Mouse (Mus musculus) forebrain, embryonic 16.5 days (tissue): ENCODE results near the gene Sec16a. TPM values are rescaled to one million over a fixed set of nuclear protein-coding genes. Genes with fewer than 3 reads are reported as not detected.
A peak's percentile ranks its signal among the peaks of the same experiment; 100 is the strongest.

Experiments used
- ATAC-seq: fragments of 200-750 bp; cut with Nextera tagmentation; 2 replicates; pipeline ENCODE4 v1.8.0; 2017; ENCODE audit warnings: mild to moderate bottlenecking, moderate library complexity
- H3K27ac ChIP-seq: fragments of 300-500 bp; sonication (generic); 2 replicates; pipeline ENCODE4 v1.5.1; 2014; ENCODE audit warnings: low read length, control low read depth
- H3K27me3 ChIP-seq: fragments of 300-500 bp; sonication (generic); replicated peaks from 2 replicates; pipeline ENCODE4 v1.6.1; 2014; ENCODE audit warnings: low read length; ENCODE audit not compliant: control insufficient read depth, insufficient read depth
- H3K36me3 ChIP-seq: fragments of 300-500 bp; sonication (generic); 2 replicates; pipeline ENCODE4 v1.6.1; 2014; ENCODE audit not compliant: control insufficient read depth, insufficient read depth
- H3K4me1 ChIP-seq: fragments of 300-500 bp; sonication (generic); replicated peaks from 2 replicates; pipeline ENCODE4 v1.6.1; 2014; ENCODE audit warnings: low read length; ENCODE audit not compliant: control insufficient read depth, insufficient read depth
- H3K4me2 ChIP-seq: fragments of 300-500 bp; sonication (generic); 2 replicates; pipeline ENCODE4 v1.6.1; 2014; ENCODE audit warnings: mild to moderate bottlenecking, low read length, control low read depth
- H3K4me3 ChIP-seq: fragments of 300-500 bp; sonication (generic); replicated peaks from 2 replicates; pipeline ENCODE4 v1.5.1; 2014; ENCODE audit warnings: mild to moderate bottlenecking, low read length, control low read depth
- H3K9ac ChIP-seq: fragments of 300-500 bp; sonication (generic); replicated peaks from 2 replicates; pipeline ENCODE4 v1.6.1; 2014; ENCODE audit warnings: low read depth, low read length, control low read depth
- H3K9me3 ChIP-seq: fragments of 300-500 bp; sonication (generic); 2 replicates; pipeline ENCODE4 v1.6.1; 2016; ENCODE audit warnings: low read length; ENCODE audit not compliant: control insufficient read depth
- WGBS: fragments of 180-500 bp; shearing (Covaris S2); extraction: QIAGEN DNeasy Blood & Tissue Kit; methylation state at CpG from one replicate; pipeline ENCODE4 v1.1.7; 2014; 5-methylcytosine and 5-hydroxymethylcytosine counted together
- polyA plus RNA-seq: library from polyadenylated mRNA; unstranded; fragments of >200 nt; fragmentation: Nextera tagmentation; extraction: Ambion mirVana; gene quantifications from 2 replicates; pipeline ENCODE4 v1.2.1, GENCODE M21; 2015

The Sec16a gene
- polyA plus RNA-seq, 1 experiment from 2014 or later: 21.5 TPM

DNA sequence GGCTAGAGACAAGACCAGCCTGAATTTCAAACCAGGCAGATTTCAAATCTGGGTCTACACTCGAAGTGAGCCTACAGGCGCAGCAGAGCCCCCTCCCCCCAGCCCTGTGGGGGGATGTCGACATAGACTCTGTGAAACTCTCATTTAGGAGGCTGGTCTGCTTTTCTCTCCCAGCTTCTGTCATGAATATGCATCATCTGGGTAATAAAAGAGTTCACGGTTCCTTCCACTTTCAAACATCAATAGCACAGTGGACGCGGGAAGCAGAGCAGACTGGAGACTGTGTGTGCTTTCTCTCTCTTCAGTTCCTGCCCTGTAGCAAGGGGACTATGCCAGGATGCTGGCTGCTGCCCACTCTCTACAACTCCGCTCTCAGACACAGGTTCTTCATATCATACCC is 40.7 kb upstream of the Sec16a start:
- H3K36me3 ChIP-seq: no peaks in the 10 kb centered on the region
- peak overlapping the region; percentile 27 for H3K4me2 ChIP-seq
- WGBS: 5% methylated on average over 7 of the region's 7 CpGs
- no peak overlapping the region; the same call in 1 of the 2 replicates for H3K4me3 ChIP-seq
- H3K27me3 ChIP-seq: no peaks in the 10 kb centered on the region
- peak overlapping the region; percentile 37; the same call in 1 of the 2 replicates for H3K9ac ChIP-seq
- H3K9me3 ChIP-seq: no peaks in the 10 kb centered on the region
- ATAC-seq: peak; percentile 83
- H3K4me1 ChIP-seq: peaks cover 81% of the 10 kb centered on the region
- H3K27ac ChIP-seq: peak overlapping the region; percentile 95

DNA sequence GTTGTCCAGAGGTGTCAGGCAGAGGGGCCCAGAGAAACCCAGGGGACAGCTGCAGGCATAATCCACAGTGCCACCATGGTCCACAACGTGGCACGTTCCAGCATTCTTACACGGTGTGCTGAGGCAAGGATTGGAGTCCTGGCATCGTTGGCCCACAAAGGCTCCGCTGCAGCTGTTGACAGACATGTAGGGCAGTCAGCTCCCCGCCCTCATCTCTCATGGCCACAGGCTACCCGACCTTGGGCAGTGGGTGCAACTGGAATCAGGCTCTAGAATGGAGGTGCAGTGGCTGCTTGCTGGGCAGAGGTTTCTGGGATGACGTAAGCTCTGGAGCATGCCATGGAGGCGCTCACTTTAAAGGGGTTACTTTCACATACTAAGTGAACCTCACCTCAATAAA is 40.3 kb upstream of the Sec16a start:
- no peaks in the 10 kb centered on the region for H3K36me3 ChIP-seq
- peak overlapping the region; percentile 95 for H3K27ac ChIP-seq
- H3K27me3 ChIP-seq: no peaks in the 10 kb centered on the region
- WGBS: 13% methylated on average over 9 of the region's 9 CpGs
- H3K9me3 ChIP-seq: no peaks in the 10 kb centered on the region
- H3K4me2 ChIP-seq: peak overlapping the region; percentile 27
- H3K9ac ChIP-seq: peak overlapping the region; percentile 28; the same call in 1 of the 2 replicates
- H3K4me3 ChIP-seq: peak overlapping the region; percentile 2; the same call in 1 of the 2 replicates
- H3K4me1 ChIP-seq: peaks cover 77% of the 10 kb centered on the region
- peak; percentile 63 for ATAC-seq

DNA sequence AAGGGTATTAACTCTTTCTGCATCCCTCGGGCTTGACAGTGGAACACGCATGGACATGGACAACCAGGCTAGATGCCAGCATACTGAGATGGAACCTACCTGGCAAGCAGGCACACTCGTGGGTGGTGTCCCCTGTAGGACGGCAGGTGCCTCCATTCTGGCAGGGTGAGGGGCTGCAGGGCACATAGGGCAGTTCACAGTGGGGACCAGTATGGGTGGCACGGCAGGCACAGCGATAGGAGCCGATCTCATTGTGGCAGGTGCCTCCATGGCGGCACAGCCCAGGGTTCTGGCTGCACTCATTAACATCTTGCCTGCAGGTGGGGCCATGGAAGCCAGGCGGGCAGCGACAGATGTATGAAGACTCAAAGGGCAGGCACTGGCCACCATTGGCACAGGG is 39.2 kb upstream of the Sec16a start:
- no peak overlapping the region for H3K4me2 ChIP-seq
- H3K9me3 ChIP-seq: no peaks in the 10 kb centered on the region
- no peak for ATAC-seq
- peak overlapping the region; percentile 95 for H3K27ac ChIP-seq
- peaks cover 67% of the 10 kb centered on the region for H3K4me1 ChIP-seq
- H3K4me3 ChIP-seq: no peak overlapping the region
- H3K9ac ChIP-seq: no peak overlapping the region
- no peaks in the 10 kb centered on the region for H3K27me3 ChIP-seq
- H3K36me3 ChIP-seq: no peaks in the 10 kb centered on the region
- 77% methylated on average over 10 of the region's 10 CpGs for WGBS

DNA sequence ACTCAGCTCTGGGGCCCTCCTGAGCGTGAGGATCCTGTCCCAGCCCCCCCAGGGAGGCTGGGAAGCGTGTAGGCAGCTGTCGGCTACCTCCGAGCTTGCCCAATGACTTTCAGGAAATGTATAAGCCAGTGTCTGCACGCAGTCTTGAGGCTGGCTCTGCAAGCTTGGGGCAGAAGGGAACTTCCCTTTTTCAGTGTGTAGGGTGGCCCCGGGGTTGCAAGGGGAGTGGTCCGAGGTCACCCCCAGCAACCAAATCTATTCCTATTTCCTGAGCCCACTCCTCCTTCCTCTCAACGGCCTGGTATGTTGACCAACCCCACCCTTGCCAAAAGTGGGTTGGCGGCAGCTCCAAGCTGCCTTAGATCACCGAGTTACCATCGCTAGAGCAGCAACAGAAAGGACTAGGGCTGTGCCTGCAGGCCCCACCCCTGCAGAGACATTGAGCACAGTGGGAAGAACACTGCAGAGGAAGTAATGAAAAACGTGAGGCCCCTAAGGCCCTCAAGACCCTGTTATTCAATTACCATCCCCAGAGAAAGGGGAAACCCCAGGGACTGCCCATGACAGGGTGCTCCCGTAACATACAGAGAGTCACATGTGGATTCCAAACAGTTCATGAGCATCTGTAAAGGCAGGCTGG is 38.3 kb upstream of the Sec16a start:
- Histone ChIP-seq H3K4me1 (peaks cover 67% of the 10 kb centered on the region), H3K27me3 (no peaks in the 10 kb centered on the region), H3K4me3 (no peak overlapping the region), H3K9me3 (no peaks in the 10 kb centered on the region), H3K9ac (no peak overlapping the region), H3K36me3 (no peaks in the 10 kb centered on the region), H3K27ac (peak overlapping the region; percentile 27; the same call in 1 of the 2 replicates), H3K4me2 (no peak overlapping the region)
- 60% methylated on average over 12 of the region's 13 CpGs for WGBS
- ATAC-seq: no peak

DNA sequence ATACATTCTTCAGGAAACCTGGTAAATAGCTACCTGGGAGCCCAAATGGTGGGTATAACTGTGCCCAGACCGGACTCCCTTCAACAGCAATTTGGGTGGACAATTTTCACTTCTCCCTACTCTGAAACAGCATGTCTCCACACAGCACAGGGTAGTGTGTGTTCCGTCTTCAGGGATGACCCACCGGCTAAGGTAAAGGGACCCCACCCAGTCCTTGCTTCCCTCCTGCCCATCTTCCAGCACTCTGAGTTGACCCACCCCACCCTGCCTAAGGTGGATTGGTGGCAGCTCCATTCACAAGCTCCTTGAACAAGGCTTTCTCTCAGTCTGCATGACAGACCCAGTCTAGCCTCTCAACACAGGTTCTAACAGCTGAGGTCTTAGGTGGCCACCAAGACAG is 37.8 kb upstream of the Sec16a start:
- no peaks in the 10 kb centered on the region for H3K9me3 ChIP-seq
- no peak overlapping the region; the same call in 1 of the 2 replicates for H3K27ac ChIP-seq
- H3K4me3 ChIP-seq: no peak overlapping the region
- H3K9ac ChIP-seq: no peak overlapping the region
- no peak overlapping the region for H3K4me2 ChIP-seq
- WGBS: 89% methylated on average over 3 of the region's 3 CpGs
- H3K27me3 ChIP-seq: no peaks in the 10 kb centered on the region
- H3K36me3 ChIP-seq: no peaks in the 10 kb centered on the region; the same call in 1 of the 2 replicates
- peaks cover 62% of the 10 kb centered on the region for H3K4me1 ChIP-seq
- ATAC-seq: no peak

DNA sequence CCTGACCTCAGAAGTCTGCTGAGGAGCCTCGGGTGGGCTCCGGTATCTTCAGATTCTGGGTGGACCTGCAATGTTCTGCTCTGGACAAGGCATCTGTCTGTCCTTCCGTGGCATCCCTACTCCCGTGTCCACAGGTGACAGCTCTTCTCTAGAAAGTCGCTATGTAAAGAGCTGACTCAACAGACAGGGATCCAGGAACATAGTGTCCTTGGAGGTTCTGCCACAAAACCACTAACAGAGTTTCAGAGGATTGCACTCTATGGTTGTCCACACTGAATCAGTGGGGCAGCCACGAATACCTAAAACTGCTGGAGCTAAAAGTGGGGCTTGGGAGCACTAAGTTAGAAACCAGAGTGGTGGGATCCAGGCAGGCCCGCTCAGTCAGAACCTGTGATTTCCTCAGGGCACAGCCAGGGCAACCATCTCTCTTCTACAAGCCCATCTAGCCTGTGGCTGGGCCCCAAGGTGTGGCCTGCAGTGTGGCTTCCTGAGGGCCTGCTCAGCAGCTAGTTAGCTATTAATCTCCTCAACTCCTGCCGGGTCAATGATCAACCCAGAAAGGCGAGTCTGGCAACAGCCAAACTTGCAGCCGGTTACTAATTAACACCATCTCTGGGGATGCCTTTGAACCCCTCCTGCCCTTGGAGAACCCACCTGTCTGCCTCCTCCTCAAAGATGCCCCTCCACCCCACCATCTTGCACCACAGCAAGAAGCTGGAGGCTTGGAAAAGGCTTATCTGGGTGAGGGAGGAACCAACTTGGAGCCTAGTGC is 36.9 kb upstream of the Sec16a start:
- Histone ChIP-seq H3K4me3 (no peak overlapping the region), H3K9ac (no peak overlapping the region), H3K9me3 (no peaks in the 10 kb centered on the region), H3K36me3 (no peaks in the 10 kb centered on the region; the same call in 1 of the 2 replicates), H3K4me2 (no peak overlapping the region), H3K27me3 (no peaks in the 10 kb centered on the region), H3K4me1 (peaks cover 53% of the 10 kb centered on the region), H3K27ac (no peak overlapping the region)
- no peak for ATAC-seq
- 81% methylated on average over 10 of the region's 10 CpGs for WGBS

DNA sequence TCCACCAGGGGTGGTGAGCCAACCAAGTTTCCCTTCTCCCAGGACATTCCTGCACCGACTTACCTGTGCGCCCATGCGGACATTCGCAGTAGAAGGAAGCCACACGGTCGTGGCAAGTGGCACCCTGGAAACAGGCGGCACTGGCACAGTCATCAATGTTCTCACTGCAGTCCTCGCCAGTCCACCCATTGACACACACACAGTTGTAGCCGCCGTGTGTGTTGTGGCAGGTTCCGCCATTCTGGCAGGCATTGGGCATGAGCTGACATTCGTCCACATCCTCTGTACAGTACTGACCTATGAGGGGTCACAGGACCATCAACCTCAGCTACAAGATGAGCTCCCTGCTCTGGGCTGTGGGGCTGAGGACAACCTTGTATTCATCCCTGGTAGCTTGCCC is 35.9 kb upstream of the Sec16a start:
- H3K4me3 ChIP-seq: no peak overlapping the region
- 88% methylated on average over 12 of the region's 12 CpGs for WGBS
- H3K4me1 ChIP-seq: peaks cover 44% of the 10 kb centered on the region
- H3K36me3 ChIP-seq: no peaks in the 10 kb centered on the region; the same call in 1 of the 2 replicates
- no peaks in the 10 kb centered on the region for H3K27me3 ChIP-seq
- H3K4me2 ChIP-seq: no peak overlapping the region
- no peak overlapping the region for H3K27ac ChIP-seq
- ATAC-seq: no peak
- H3K9me3 ChIP-seq: no peaks in the 10 kb centered on the region
- H3K9ac ChIP-seq: no peak overlapping the region

DNA sequence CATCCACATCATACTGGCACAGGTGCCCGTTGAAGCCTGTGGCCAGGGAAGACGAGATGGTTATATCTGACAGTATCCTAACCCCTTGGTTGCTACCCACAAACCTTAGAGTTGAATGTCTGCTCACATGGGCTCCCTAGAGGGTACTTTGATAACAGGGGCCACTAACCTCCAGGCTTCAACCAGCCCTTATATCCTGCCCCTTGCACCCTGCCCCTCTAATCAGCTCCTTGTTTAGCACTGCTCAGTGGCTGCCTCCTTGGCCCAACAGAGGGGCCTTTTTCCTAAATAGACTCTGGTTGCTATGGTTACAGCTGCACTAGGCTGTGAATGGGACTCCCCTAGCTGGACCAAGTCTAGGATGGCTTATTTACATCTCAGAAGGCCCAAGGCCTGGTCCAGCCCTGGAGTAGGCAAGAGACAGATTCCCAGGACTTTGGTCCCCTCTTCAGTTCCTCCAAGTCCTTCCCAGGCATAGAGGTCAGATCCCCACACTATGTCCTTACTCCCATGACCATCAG is 33.7 kb upstream of the Sec16a start:
- WGBS: 53% methylated on average over 2 of the region's 2 CpGs
- no peak overlapping the region for H3K9ac ChIP-seq
- H3K27me3 ChIP-seq: no peaks in the 10 kb centered on the region
- H3K4me2 ChIP-seq: no peak overlapping the region
- peaks cover 29% of the 10 kb centered on the region for H3K4me1 ChIP-seq
- ATAC-seq: peak; percentile 80
- H3K9me3 ChIP-seq: no peaks in the 10 kb centered on the region
- no peaks in the 10 kb centered on the region; the same call in 1 of the 2 replicates for H3K36me3 ChIP-seq
- 0 out of 2 replicates have a peak overlapping the region, but pooled peaks have one; percentile 10 for H3K27ac ChIP-seq
- H3K4me3 ChIP-seq: no peak overlapping the region

DNA sequence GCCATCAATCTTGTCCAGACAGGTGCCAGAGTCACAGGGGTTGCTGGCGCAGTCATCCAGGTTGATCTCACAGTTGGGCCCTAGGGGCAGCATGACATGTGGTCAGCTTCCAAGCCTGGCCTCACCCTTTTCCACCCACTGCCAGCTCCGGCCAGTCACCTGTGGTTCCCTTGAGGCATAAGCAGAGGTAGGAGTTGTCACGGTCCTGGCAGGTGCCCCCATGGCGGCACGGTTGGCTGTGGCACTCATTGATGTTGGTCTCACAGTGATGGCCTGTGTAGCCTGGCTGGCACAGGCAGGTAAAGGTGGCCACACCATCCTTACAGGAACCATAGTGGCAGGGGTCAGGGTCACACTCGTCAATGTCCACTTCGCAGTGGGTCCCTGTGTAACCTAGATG is 32.9 kb upstream of the Sec16a start:
- no peak overlapping the region for H3K4me2 ChIP-seq
- no peaks in the 10 kb centered on the region; the same call in 1 of the 2 replicates for H3K36me3 ChIP-seq
- H3K27me3 ChIP-seq: no peaks in the 10 kb centered on the region
- H3K27ac ChIP-seq: no peak overlapping the region
- 96% methylated on average over 7 of the region's 7 CpGs for WGBS
- ATAC-seq: no peak
- H3K4me1 ChIP-seq: peaks cover 20% of the 10 kb centered on the region
- no peaks in the 10 kb centered on the region for H3K9me3 ChIP-seq
- H3K4me3 ChIP-seq: no peak overlapping the region
- H3K9ac ChIP-seq: no peak overlapping the region
